Mouse (Mus musculus): ENCODE measurements at regions not wholly inside any gene's neighbourhood (a gene's known extent, or its start where the extent isn't known, plus 50 kb on each side); places are given as distances from the start of the nearest gene placed in this dataset.
A peak's percentile ranks its signal among the peaks of the same experiment; 100 is the strongest.

- Histone ChIP-seq H3K4me1 (ENCODE audit: control insufficient read depth, insufficient read depth, low read length) (no peaks in the 10 kb centered on the region), H3K36me3 (ENCODE audit: control insufficient read depth, insufficient read depth, low read length) (no peaks in the 10 kb centered on the region), H3K27me3 (replicated peaks; ENCODE audit: control insufficient read depth, insufficient read depth, low read length) (no peaks in the 10 kb centered on the region), H3K4me2 (ENCODE audit: low read length) (no peak overlapping the region), H3K9me3 (replicated peaks; ENCODE audit: control insufficient read depth, low read length) (no peaks in the 10 kb centered on the region), H3K9ac (ENCODE audit: low read length) (no peak overlapping the region), H3K4me3 (ENCODE audit: low read depth, low read length) (no peak overlapping the region), H3K27ac (ENCODE audit: low read depth, low read length) (no peak overlapping the region)
- DNase-seq (ENCODE audit: low spot score) (no peak), ATAC-seq (no peak)
- WGBS: 95% methylated on average over 1 of the region's 1 CpGs
Measured at GRCm38 (mm10) chr1:76508821-76509220, 962.8 kb downstream of the Slc4a3 start.

DNA sequence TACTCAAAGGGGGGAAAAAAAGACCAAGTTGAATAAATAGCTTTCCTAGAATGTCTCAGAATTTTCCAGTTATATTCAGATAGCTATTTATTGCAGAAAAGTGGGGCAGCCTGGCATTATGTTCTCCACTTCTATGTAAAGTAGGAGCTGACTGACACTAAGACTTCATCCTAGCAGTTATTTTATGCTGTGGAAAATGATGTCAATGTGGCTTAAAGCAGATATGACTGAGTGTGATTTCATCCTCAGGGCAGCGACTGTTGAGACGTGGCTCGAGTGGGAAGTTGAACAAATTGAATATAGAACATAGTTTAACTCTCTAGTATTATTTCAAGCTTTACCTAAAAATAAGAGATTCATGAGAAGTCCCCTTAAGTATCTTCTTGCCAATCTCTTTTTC is 963.4 kb downstream of the Slc4a3 start:
- Histone ChIP-seq H3K27ac (ENCODE audit: low read depth, low read length) (no peak overlapping the region), H3K9ac (ENCODE audit: low read length) (no peak overlapping the region), H3K36me3 (ENCODE audit: control insufficient read depth, insufficient read depth, low read length) (no peaks in the 10 kb centered on the region), H3K4me1 (ENCODE audit: control insufficient read depth, insufficient read depth, low read length) (no peaks in the 10 kb centered on the region), H3K4me3 (ENCODE audit: low read depth, low read length) (no peak overlapping the region), H3K4me2 (ENCODE audit: low read length) (no peak overlapping the region), H3K27me3 (replicated peaks; ENCODE audit: control insufficient read depth, insufficient read depth, low read length) (no peaks in the 10 kb centered on the region), H3K9me3 (replicated peaks; ENCODE audit: control insufficient read depth, low read length) (no peaks in the 10 kb centered on the region)
- ATAC-seq: no peak
- 92% methylated on average over 3 of the region's 3 CpGs for WGBS
- DNase-seq (ENCODE audit: low spot score): no peak

- H3K9ac ChIP-seq (ENCODE audit: low read length): no peak overlapping the region
- 69% methylated on average over 1 of the region's 1 CpGs for WGBS
- H3K4me3 ChIP-seq (ENCODE audit: low read depth, low read length): no peak overlapping the region
- no peaks in the 10 kb centered on the region for H3K9me3 ChIP-seq (replicated peaks; ENCODE audit: control insufficient read depth, low read length)
- H3K4me1 ChIP-seq (ENCODE audit: control insufficient read depth, insufficient read depth, low read length): no peaks in the 10 kb centered on the region
- DNase-seq (ENCODE audit: low spot score): no peak
- no peaks in the 10 kb centered on the region for H3K36me3 ChIP-seq (ENCODE audit: control insufficient read depth, insufficient read depth, low read length)
- no peak overlapping the region for H3K27ac ChIP-seq (ENCODE audit: low read depth, low read length)
- no peak for ATAC-seq
- H3K27me3 ChIP-seq (replicated peaks; ENCODE audit: control insufficient read depth, insufficient read depth, low read length): no peaks in the 10 kb centered on the region
- no peak overlapping the region for H3K4me2 ChIP-seq (ENCODE audit: low read length)
Measured at GRCm38 (mm10) chr1:76512156-76512555, 966.1 kb downstream of the Slc4a3 start.

DNA sequence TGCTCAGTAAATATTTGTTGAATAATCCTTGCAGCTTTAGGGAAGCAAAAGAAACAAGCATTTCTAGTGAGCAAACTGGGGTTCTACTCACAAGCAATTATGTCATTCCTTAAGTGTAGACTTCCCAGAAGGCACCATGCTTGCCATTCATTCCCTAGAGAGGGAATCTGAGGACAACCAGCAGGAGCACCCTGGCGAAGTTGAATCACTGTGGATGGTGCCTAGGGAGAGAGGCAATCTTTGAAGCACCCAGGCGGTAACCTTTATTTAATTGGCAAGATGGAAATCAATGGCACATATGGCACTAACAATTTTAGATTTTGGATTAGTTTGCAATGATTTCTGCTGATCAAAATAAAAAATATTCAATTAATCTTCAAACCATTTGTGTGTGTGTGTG is 967.4 kb downstream of the Slc4a3 start:
- WGBS: 80% methylated on average over 2 of the region's 2 CpGs
- no peak for ATAC-seq
- H3K36me3 ChIP-seq (ENCODE audit: control insufficient read depth, insufficient read depth, low read length): no peaks in the 10 kb centered on the region
- H3K9ac ChIP-seq (ENCODE audit: low read length): no peak overlapping the region
- no peaks in the 10 kb centered on the region for H3K4me1 ChIP-seq (ENCODE audit: control insufficient read depth, insufficient read depth, low read length)
- no peaks in the 10 kb centered on the region for H3K9me3 ChIP-seq (replicated peaks; ENCODE audit: control insufficient read depth, low read length)
- no peak overlapping the region for H3K27ac ChIP-seq (ENCODE audit: low read depth, low read length)
- no peaks in the 10 kb centered on the region for H3K27me3 ChIP-seq (replicated peaks; ENCODE audit: control insufficient read depth, insufficient read depth, low read length)
- H3K4me3 ChIP-seq (ENCODE audit: low read depth, low read length): no peak overlapping the region
- no peak overlapping the region for H3K4me2 ChIP-seq (ENCODE audit: low read length)
- DNase-seq (ENCODE audit: low spot score): no peak

DNA sequence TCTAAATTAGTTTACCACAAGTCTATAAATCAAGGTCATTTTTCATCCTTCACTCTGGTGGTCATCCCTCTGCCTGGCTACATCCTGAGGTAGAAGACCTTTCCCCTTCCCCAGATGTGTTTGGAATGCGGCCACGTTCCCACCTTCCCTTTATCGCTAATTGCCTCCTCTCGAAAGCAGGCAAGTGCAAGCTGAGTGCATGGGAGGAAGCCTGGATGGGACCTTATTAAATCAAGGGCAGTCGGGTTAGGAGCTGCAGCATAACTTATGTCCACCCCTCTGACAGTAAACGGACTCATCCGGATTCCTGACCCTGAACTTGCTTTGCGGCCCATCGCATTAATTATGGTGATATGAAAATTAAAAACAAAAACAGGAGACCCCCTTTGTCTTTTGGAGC is 983.5 kb downstream of the Slc4a3 start:
- no peak overlapping the region for H3K4me3 ChIP-seq (ENCODE audit: low read depth, low read length)
- WGBS: 77% methylated on average over 9 of the region's 9 CpGs
- no peak overlapping the region for H3K4me2 ChIP-seq (ENCODE audit: low read length)
- H3K27me3 ChIP-seq (replicated peaks; ENCODE audit: control insufficient read depth, insufficient read depth, low read length): no peaks in the 10 kb centered on the region
- no peaks in the 10 kb centered on the region for H3K4me1 ChIP-seq (ENCODE audit: control insufficient read depth, insufficient read depth, low read length)
- DNase-seq (ENCODE audit: low spot score) (no peak), ATAC-seq (no peak)
- H3K9me3 ChIP-seq (replicated peaks; ENCODE audit: control insufficient read depth, low read length): no peaks in the 10 kb centered on the region
- no peak overlapping the region for H3K9ac ChIP-seq (ENCODE audit: low read length)
- H3K36me3 ChIP-seq (ENCODE audit: control insufficient read depth, insufficient read depth, low read length): no peaks in the 10 kb centered on the region
- H3K27ac ChIP-seq (ENCODE audit: low read depth, low read length): no peak overlapping the region

GRCm38 (mm10) chr1:76530342-76530741 is 984.3 kb downstream of the Slc4a3 start:
- Histone ChIP-seq H3K4me1 (ENCODE audit: control insufficient read depth, insufficient read depth, low read length) (peaks cover 3% of the 10 kb centered on the region; the same call in 1 of the 2 replicates), H3K36me3 (ENCODE audit: control insufficient read depth, insufficient read depth, low read length) (no peaks in the 10 kb centered on the region), H3K4me2 (ENCODE audit: low read length) (no peak overlapping the region), H3K4me3 (ENCODE audit: low read depth, low read length) (no peak overlapping the region), H3K9ac (ENCODE audit: low read length) (no peak overlapping the region), H3K27ac (ENCODE audit: low read depth, low read length) (no peak overlapping the region), H3K27me3 (replicated peaks; ENCODE audit: control insufficient read depth, insufficient read depth, low read length) (no peaks in the 10 kb centered on the region), H3K9me3 (replicated peaks; ENCODE audit: control insufficient read depth, low read length) (no peaks in the 10 kb centered on the region)
- DNase-seq (ENCODE audit: low spot score) (no peak), ATAC-seq (no peak)
- 29% methylated on average over 6 of the region's 6 CpGs for WGBS

DNA sequence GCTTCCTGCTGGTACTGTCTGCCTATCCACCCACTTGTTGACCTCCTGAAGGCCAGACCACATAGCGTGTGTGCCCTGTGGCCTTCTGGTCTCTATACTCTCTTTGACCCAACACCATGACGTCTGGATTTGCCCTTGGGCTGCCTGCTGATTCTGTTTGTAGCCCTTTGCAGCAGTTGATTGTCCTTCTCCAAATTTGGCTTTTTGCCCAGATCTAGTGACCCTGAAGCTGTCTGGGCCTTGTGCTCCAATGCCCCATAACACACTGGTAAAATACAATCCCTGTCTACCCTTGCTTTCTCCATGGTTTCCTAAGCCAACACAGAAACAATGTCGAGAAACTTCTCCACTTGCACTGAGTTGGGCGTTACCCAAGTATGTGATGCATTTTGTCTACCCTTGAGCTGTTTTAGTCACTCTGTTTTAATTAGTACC is 979.3 kb downstream of the Epha4 start:
- WGBS: 20% methylated on average over 4 of the region's 4 CpGs
- Histone ChIP-seq H3K9me3 (replicated peaks; ENCODE audit: control insufficient read depth, low read length) (no peaks in the 10 kb centered on the region), H3K9ac (ENCODE audit: low read length) (no peak overlapping the region), H3K27me3 (replicated peaks; ENCODE audit: control insufficient read depth, insufficient read depth, low read length) (no peaks in the 10 kb centered on the region), H3K4me1 (ENCODE audit: control insufficient read depth, insufficient read depth, low read length) (peaks cover 7% of the 10 kb centered on the region; the same call in 1 of the 2 replicates), H3K4me2 (ENCODE audit: low read length) (no peak overlapping the region), H3K4me3 (ENCODE audit: low read depth, low read length) (no peak overlapping the region), H3K36me3 (ENCODE audit: control insufficient read depth, insufficient read depth, low read length) (no peaks in the 10 kb centered on the region), H3K27ac (ENCODE audit: low read depth, low read length) (no peak overlapping the region)
- DNase-seq (ENCODE audit: low spot score) (peak; percentile 57), ATAC-seq (peak; percentile 83)

DNA sequence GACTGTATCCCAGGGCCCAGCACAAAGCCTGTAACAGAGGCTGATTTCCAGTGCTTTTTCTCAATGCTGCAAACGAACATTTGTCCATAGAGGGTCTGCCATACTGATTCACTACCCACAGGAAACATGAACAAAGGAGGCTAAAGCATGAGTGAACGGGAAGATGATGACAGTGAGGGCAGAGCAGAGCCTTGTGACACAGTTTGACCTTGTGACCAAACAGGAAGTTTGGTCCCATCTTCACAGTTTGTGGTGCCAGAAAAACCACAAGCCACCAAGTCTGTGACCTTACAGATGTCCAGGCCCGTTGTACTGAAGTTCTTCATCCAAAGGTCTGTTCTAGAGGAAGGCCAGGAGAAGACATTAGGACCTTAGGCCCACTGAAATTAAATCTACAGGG is 974.4 kb downstream of the Epha4 start:
- 63% methylated on average over 3 of the region's 3 CpGs for WGBS
- Histone ChIP-seq H3K36me3 (ENCODE audit: control insufficient read depth, insufficient read depth, low read length) (no peaks in the 10 kb centered on the region), H3K27ac (ENCODE audit: low read depth, low read length) (no peak overlapping the region), H3K9ac (ENCODE audit: low read length) (no peak overlapping the region), H3K4me2 (ENCODE audit: low read length) (no peak overlapping the region), H3K9me3 (replicated peaks; ENCODE audit: control insufficient read depth, low read length) (no peaks in the 10 kb centered on the region), H3K4me3 (ENCODE audit: low read depth, low read length) (no peak overlapping the region), H3K27me3 (replicated peaks; ENCODE audit: control insufficient read depth, insufficient read depth, low read length) (no peaks in the 10 kb centered on the region), H3K4me1 (ENCODE audit: control insufficient read depth, insufficient read depth, low read length) (0 out of 2 replicates have a peak, but pooled peaks cover 2% of the 10 kb centered on the region)
- DNase-seq (ENCODE audit: low spot score) (no peak), ATAC-seq (no peak)

DNA sequence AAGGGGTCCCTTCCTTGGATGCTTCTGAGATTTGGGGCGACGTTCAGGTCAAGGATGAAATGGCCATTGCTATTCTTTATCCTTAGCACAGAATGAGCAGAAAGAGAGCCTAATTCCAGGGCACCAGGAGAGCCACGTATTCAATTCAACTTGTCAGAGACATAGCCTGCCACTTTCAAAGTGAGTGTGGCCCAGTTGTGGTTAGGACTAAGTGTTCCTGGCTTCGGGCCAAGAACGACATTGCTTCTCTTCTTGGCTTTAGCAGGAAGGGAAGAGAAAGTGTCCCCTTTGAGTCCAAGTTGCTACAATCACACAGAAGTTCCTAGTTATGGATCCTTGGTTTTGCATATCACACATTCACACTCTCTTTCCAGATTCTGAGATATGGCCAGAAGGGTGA is 964.0 kb downstream of the Epha4 start:
- ATAC-seq (no peak), DNase-seq (ENCODE audit: low spot score) (peak; percentile 37)
- no peak overlapping the region for H3K9ac ChIP-seq (ENCODE audit: low read length)
- H3K27me3 ChIP-seq (replicated peaks; ENCODE audit: control insufficient read depth, insufficient read depth, low read length): no peaks in the 10 kb centered on the region
- WGBS: 59% methylated on average over 5 of the region's 5 CpGs
- H3K4me1 ChIP-seq (ENCODE audit: control insufficient read depth, insufficient read depth, low read length): no peaks in the 10 kb centered on the region
- H3K4me3 ChIP-seq (ENCODE audit: low read depth, low read length): no peak overlapping the region
- no peaks in the 10 kb centered on the region for H3K36me3 ChIP-seq (ENCODE audit: control insufficient read depth, insufficient read depth, low read length)
- no peaks in the 10 kb centered on the region for H3K9me3 ChIP-seq (replicated peaks; ENCODE audit: control insufficient read depth, low read length)
- no peak overlapping the region for H3K27ac ChIP-seq (ENCODE audit: low read depth, low read length)
- no peak overlapping the region for H3K4me2 ChIP-seq (ENCODE audit: low read length)
